Mouse (Mus musculus) heart, postnatal 0 days (tissue): ENCODE measurements around the gene Fgg.

ENCODE experiments used
- CTCF ChIP-seq: IDR thresholded peaks from 2 replicates; pipeline ENCODE4 v1.5.1; 2016; ENCODE audit warnings: antibody characterized with exemption, control low read depth, low read depth
- EP300 ChIP-seq: IDR thresholded peaks from 2 replicates; pipeline ENCODE4 v1.6.1; 2016; ENCODE audit warnings: antibody characterized with exemption, low read depth

DNA sequence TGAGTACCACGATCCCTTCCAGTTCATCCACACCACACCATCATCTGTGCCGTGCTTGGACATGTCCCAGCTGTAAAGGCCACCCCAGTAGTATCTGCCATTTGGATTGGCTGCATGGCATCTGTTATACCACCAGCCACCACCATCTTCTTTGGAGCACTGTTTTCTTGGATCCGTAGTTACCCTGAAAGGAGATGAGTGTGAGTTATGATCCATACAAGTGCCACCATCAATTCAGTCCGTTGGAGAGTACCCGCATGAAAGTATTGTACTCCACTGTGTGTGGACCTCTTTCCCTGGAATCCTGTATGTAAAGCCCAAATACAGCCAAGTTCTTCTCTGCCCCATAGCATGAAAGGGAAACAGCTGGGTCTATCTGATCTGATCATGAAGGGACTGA, 34.9 kb downstream of the Fgg start:
- TF ChIP-seq CTCF (no peak), EP300 (no peak)
